Mouse (Mus musculus): ENCODE results near the gene Kctd19. TPM values are rescaled to one million over a fixed set of nuclear protein-coding genes. Genes with fewer than 3 reads are reported as not detected.

Kctd19 gene
- polyA plus RNA-seq, 1 experiment from 2014 or later: 0.12 TPM

GRCm38 (mm10) chr8:105374513-105374966 is 38.8 kb downstream of the Kctd19 start:
- H3K27me3 ChIP-seq (ENCODE audit: insufficient read depth, poor library complexity, severe bottlenecking): peaks cover 12% of the 10 kb centered on the region; the same call in 1 of the 2 replicates
- peak; percentile 52 for DNase-seq (ENCODE audit: low spot score)
- 0 out of 2 replicates have a peak, but pooled peaks cover 4% of the 10 kb centered on the region for H3K36me3 ChIP-seq
- H3K9me3 ChIP-seq: peaks cover 8% of the 10 kb centered on the region
- H3K4me1 ChIP-seq (replicated peaks): peaks cover 23% of the 10 kb centered on the region
- WGBS: 26% methylated on average over 33 of the region's 33 CpGs
- H3K27ac ChIP-seq: peak overlapping the region; percentile 64
- peak overlapping the region; percentile 42 for H3K4me3 ChIP-seq

DNA sequence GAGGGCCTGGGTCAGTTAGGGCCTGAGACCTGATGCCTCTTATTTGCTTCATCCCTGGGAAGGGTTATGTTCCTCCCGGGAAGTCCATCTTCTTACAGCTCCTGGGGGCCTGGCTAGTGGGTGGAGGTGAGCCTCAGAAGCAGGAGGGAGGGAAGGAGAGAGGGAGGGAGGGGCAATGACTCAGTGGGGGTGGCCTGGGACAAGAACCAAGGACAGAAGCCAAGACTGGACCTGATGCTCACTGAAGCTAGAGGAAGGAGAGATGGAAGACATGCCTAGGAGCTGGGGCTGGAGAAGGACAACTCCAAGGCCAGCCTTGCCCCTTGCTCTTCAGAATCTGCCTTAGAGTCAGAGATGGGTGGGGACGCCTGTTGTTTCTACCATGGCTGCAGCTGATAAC is 40.3 kb downstream of the Kctd19 start, which contains the start of gene Plekhg4:
Gene Plekhg4 (plus strand): TSS at position 243 of the 400 bp plus-strand sequence.
- peaks cover 14% of the 10 kb centered on the region for H3K36me3 ChIP-seq
- WGBS: 66% methylated on average over 2 of the region's 2 CpGs
- no peak for DNase-seq (ENCODE audit: low spot score)
- peak within 1 kb of the TSS; percentile 42 for H3K4me3 ChIP-seq
- H3K4me1 ChIP-seq (replicated peaks): peaks cover 31% of the 10 kb centered on the region
- peaks cover 8% of the 10 kb centered on the region for H3K9me3 ChIP-seq
- H3K27ac ChIP-seq: no peak within 1 kb of the TSS
- H3K27me3 ChIP-seq (ENCODE audit: insufficient read depth, poor library complexity, severe bottlenecking): peaks cover 12% of the 10 kb centered on the region; the same call in 1 of the 2 replicates

DNA sequence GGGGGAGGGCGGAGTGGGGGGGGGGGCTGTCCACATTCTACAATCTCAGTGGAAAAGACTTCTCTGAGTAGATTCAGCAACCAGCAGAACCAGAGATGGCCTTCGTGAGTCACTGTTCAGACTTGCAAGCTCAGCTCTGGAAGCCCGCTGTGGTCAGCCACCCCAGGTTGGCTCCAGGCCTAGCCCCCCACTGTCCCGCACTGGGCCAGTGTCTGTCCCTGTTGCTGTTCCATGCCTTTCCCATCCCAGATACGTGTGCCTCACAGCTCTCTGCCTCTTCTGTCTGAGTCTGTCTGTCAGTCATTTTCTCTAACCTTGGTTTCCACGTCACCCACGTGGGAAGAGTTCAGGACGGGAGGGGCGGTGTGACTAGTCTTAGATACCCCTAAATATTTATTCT is 40.8 kb downstream of the Kctd19 start:
- H3K36me3 ChIP-seq: peaks cover 20% of the 10 kb centered on the region
- no peak overlapping the region for H3K4me3 ChIP-seq
- peaks cover 32% of the 10 kb centered on the region for H3K4me1 ChIP-seq (replicated peaks)
- H3K9me3 ChIP-seq: peaks cover 8% of the 10 kb centered on the region
- DNase-seq (ENCODE audit: low spot score): no peak
- H3K27ac ChIP-seq: no peak overlapping the region
- 73% methylated on average over 9 of the region's 9 CpGs for WGBS
- peaks cover 12% of the 10 kb centered on the region; the same call in 1 of the 2 replicates for H3K27me3 ChIP-seq (ENCODE audit: insufficient read depth, poor library complexity, severe bottlenecking)

DNA sequence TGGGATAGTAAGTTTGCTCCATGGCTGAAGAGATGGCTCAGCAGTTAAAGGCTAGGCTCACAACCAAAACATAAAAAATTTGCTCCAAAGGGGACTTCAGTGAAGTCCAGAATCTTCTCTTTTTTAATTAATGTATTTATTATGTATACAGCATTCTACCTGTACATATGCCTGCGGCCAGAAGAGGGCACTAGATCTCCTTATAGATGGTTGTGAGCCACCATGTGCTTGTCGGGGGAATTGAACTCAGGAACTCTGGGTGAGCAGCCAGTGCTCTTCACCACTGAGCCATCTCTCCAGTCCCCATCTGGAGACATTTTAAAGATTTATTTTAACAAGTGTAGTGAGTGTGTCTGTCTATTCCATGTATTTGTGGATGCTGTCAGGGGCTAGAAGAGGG is 46.2 kb downstream of the Kctd19 start:
- H3K36me3 ChIP-seq: peaks cover 52% of the 10 kb centered on the region
- WGBS: 75% methylated on average over 2 of the region's 2 CpGs
- H3K27ac ChIP-seq: no peak overlapping the region
- H3K9me3 ChIP-seq: no peaks in the 10 kb centered on the region
- peaks cover 10% of the 10 kb centered on the region for H3K4me1 ChIP-seq (replicated peaks)
- H3K27me3 ChIP-seq (ENCODE audit: insufficient read depth, poor library complexity, severe bottlenecking): no peaks in the 10 kb centered on the region
- no peak overlapping the region for H3K4me3 ChIP-seq
- DNase-seq (ENCODE audit: low spot score): no peak

DNA sequence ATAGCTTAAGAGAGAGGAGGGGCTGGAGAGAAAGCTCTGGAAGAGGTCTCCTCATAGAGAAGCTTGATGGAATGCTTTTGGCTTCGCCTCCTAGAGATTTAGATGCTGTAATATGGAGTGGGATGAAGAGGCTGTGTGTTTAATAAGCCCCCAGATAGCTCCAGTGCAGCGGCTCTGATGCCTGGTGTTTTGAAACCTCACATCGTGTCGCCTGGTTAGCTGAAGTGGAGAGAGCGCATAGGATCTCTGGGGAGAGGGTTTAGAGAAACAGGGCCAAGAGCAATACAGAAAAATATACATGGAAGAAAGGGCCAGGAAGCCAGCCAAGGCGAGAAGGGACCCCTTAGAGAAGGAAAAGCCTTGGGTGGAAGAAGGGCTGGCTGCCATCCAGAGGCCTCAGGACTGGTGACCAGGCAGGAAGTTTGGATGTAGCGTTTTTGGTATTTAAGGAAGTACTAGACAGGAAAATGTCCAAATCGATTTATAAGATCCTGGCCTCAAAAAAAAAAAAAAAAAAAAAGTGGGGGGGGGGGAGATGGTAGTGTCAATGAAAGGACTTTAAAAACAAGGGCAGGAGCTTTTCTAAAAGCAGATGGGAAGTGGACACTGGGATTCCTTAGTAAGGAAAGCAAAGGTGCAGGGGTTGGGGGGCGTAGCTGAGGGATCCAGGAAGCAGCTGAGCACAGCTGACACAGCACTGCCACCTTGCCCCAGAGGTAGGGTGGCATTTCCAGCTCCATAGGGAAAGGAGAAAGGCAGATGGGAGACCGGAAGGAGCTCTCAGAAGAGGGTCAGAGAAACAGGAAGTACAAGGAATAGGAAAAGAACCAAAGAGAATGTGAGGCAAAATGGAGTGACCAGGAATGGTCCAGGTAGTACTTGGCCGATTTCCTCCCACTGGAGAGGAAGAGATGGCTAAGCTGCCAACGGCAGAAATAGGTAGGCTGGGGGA is 51.3 kb downstream of the Kctd19 start:
- peaks cover 18% of the 10 kb centered on the region for H3K4me1 ChIP-seq (replicated peaks)
- H3K36me3 ChIP-seq: peaks cover 38% of the 10 kb centered on the region
- H3K9me3 ChIP-seq: no peaks in the 10 kb centered on the region
- no peak for DNase-seq (ENCODE audit: low spot score)
- 87% methylated on average over 12 of the region's 12 CpGs for WGBS
- no peak overlapping the region for H3K27ac ChIP-seq
- H3K27me3 ChIP-seq (ENCODE audit: insufficient read depth, poor library complexity, severe bottlenecking): peaks cover 16% of the 10 kb centered on the region
- no peak overlapping the region for H3K4me3 ChIP-seq

DNA sequence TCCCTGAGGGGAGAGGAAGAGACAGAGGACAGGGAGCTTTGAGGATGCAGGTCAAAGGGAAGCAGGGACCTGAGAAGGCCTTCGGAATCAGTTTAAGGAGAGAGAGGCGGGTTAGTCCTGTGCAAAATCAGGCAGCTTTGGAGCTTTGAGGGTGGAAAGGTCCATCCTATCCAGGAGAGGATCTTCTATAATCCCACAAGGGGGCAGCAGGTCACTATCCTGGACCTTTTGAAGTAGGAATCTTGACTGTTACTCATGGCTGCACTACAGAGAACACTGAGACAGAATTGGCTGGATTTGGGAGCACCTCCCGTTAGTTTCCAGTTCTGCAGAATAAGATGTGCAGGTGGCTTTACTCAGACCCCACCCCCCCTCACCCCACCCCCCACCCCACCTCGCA is 53.7 kb downstream of the Kctd19 start:
- peaks cover 45% of the 10 kb centered on the region for H3K36me3 ChIP-seq
- WGBS: 52% methylated on average over 4 of the region's 4 CpGs

DNA sequence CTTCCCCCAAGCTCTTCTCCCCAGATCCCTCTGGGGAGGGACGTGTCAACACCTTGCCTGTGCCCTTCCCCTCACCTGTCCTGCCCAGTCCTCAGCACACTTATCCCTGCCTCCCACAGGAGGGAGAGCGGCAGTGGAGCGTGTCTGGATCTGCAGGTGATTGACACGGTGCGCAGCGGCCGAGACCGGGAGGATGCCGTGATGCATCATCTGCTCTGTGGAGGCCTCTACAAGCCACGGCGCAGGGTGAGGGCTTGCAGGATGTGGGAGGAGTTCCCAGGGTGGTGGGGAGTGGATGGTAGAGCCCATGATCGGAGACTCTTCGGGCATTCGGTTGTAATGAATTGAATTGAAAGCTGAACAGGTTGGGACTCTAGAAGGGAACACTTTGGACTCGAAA is 54.1 kb downstream of the Kctd19 start:
- Histone ChIP-seq H3K9me3 (no peaks in the 10 kb centered on the region), H3K27ac (no peak overlapping the region), H3K4me3 (no peak overlapping the region), H3K27me3 (ENCODE audit: insufficient read depth, poor library complexity, severe bottlenecking) (peaks cover 23% of the 10 kb centered on the region), H3K4me1 (replicated peaks) (peaks cover 34% of the 10 kb centered on the region), H3K36me3 (peaks cover 41% of the 10 kb centered on the region)
- DNase-seq (ENCODE audit: low spot score): no peak
- WGBS: 67% methylated on average over 15 of the region's 15 CpGs

More for the DNA sequence above, 53.7 kb downstream of the Kctd19 start:
- no peak overlapping the region for H3K27ac ChIP-seq
- H3K27me3 ChIP-seq (ENCODE audit: insufficient read depth, poor library complexity, severe bottlenecking): peaks cover 23% of the 10 kb centered on the region
- no peaks in the 10 kb centered on the region for H3K9me3 ChIP-seq
- no peak for DNase-seq (ENCODE audit: low spot score)
- no peak overlapping the region for H3K4me3 ChIP-seq
- peaks cover 31% of the 10 kb centered on the region for H3K4me1 ChIP-seq (replicated peaks)

- 79% methylated on average over 14 of the region's 14 CpGs for WGBS
- peaks cover 39% of the 10 kb centered on the region for H3K4me1 ChIP-seq (replicated peaks)
- no peak overlapping the region for H3K27ac ChIP-seq
- no peaks in the 10 kb centered on the region for H3K9me3 ChIP-seq
- H3K36me3 ChIP-seq: peaks cover 28% of the 10 kb centered on the region
- no peak overlapping the region for H3K4me3 ChIP-seq
- DNase-seq (ENCODE audit: low spot score): no peak
- peaks cover 28% of the 10 kb centered on the region for H3K27me3 ChIP-seq (ENCODE audit: insufficient read depth, poor library complexity, severe bottlenecking)
Measured at GRCm38 (mm10) chr8:105356681-105357080, 56.6 kb downstream of the Kctd19 start.

- H3K9me3 ChIP-seq: no peaks in the 10 kb centered on the region
- peak overlapping the region; percentile 54 for H3K27ac ChIP-seq
- H3K4me1 ChIP-seq (replicated peaks): peaks cover 44% of the 10 kb centered on the region
- peaks cover 38% of the 10 kb centered on the region for H3K27me3 ChIP-seq (ENCODE audit: insufficient read depth, poor library complexity, severe bottlenecking)
- peak overlapping the region; percentile 7; the same call in 1 of the 2 replicates for H3K4me3 ChIP-seq
- 49% methylated on average over 26 of the region's 26 CpGs for WGBS
- DNase-seq (ENCODE audit: low spot score): peak; percentile 63
- H3K36me3 ChIP-seq: peaks cover 28% of the 10 kb centered on the region
Measured at GRCm38 (mm10) chr8:105355179-105356024, 57.9 kb downstream of the Kctd19 start.

GRCm38 (mm10) chr8:105354549-105354948 is 58.8 kb downstream of the Kctd19 start:
- peak overlapping the region; percentile 54; the same call in 1 of the 2 replicates for H3K27ac ChIP-seq
- peaks cover 48% of the 10 kb centered on the region for H3K4me1 ChIP-seq (replicated peaks)
- no peak overlapping the region for H3K4me3 ChIP-seq
- no peak for DNase-seq (ENCODE audit: low spot score)
- 81% methylated on average over 4 of the region's 4 CpGs for WGBS
- H3K9me3 ChIP-seq: no peaks in the 10 kb centered on the region
- H3K27me3 ChIP-seq (ENCODE audit: insufficient read depth, poor library complexity, severe bottlenecking): peaks cover 46% of the 10 kb centered on the region
- H3K36me3 ChIP-seq: peaks cover 28% of the 10 kb centered on the region

DNA sequence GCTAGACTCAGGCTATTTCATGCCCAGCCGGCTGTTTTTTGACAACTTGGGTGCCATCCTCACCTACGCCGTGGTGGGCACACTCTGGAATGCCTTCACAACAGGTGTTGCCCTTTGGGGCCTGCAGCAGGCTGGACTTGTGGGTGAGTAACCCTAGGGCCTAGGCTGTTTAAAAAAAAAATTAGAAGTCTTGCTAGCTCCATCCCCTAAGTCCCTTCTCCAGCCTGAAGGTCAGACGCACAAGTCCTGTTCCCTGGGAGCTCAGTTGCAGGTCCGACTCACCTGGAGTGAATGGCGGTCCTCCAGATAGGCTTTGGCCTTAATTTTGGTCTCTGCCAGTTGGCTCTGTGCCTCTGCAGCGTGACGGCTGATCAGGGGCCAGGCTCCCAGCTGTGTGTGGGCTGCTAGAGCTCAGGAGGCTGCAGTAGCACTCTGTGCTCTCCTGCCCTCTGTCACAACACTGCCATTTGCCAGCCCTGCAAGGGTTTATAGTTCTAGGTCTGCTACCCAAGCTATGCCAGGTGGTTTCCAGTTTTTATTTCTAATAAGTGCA is 59.6 kb downstream of the Kctd19 start:
- H3K27me3 ChIP-seq (ENCODE audit: insufficient read depth, poor library complexity, severe bottlenecking): peaks cover 49% of the 10 kb centered on the region
- peaks cover 49% of the 10 kb centered on the region for H3K4me1 ChIP-seq (replicated peaks)
- H3K4me3 ChIP-seq: no peak overlapping the region
- no peak for DNase-seq (ENCODE audit: low spot score)
- H3K27ac ChIP-seq: no peak overlapping the region
- 72% methylated on average over 8 of the region's 8 CpGs for WGBS
- H3K9me3 ChIP-seq: no peaks in the 10 kb centered on the region
- peaks cover 28% of the 10 kb centered on the region for H3K36me3 ChIP-seq

- WGBS: 43% methylated on average over 7 of the region's 7 CpGs
- no peak for DNase-seq (ENCODE audit: low spot score)
- H3K27me3 ChIP-seq (ENCODE audit: insufficient read depth, poor library complexity, severe bottlenecking): peaks cover 36% of the 10 kb centered on the region
- H3K36me3 ChIP-seq: 0 out of 2 replicates have a peak, but pooled peaks cover 3% of the 10 kb centered on the region
- no peak overlapping the region for H3K27ac ChIP-seq
- peaks cover 70% of the 10 kb centered on the region for H3K4me1 ChIP-seq (replicated peaks)
- H3K9me3 ChIP-seq: no peaks in the 10 kb centered on the region
- H3K4me3 ChIP-seq: peak overlapping the region; percentile 72
Measured at GRCm38 (mm10) chr8:105350186-105350585, 63.1 kb downstream of the Kctd19 start.
